Mouse (Mus musculus) B cell, adult 62 days (primary cell): ENCODE measurements around the gene Ankrd31. TPM values are rescaled to one million over a fixed set of nuclear protein-coding genes. Genes with fewer than 3 reads are reported as not detected.

Experiments
- total RNA-seq: library from RNA; stranded (reverse); gene quantifications from 4 replicates; pipeline ENCODE4 v1.2.4, GENCODE M21; 2023

Ankrd31 gene
- total RNA-seq: not detected in 4 replicates

GRCm38 (mm10) chr13:96748109-96748845 is at the start of gene Ankrd31:
Gene Ankrd31, plus strand, starts transcription at chr13:96748272.

GRCm38 (mm10) chr13:96923999-96924961 is 176.2 kb downstream of the Ankrd31 start, which contains the start of gene Gcnt4:
Gene Gcnt4, plus strand, starts transcription at chr13:96924689.

Other genes starting within 250 kb of the Ankrd31 start
- 10.2 to 13.5 TPM (median 13.0 TPM) in 4 replicates for gene Polk, start 205.7 kb upstream of the Ankrd31 start, total RNA-seq
- gene Col4a3bp, start 205.7 kb upstream of the Ankrd31 start, total RNA-seq: 71.9 to 80.3 TPM (median 75.5 TPM) in 4 replicates
- 112 to 139 TPM (median 120 TPM) in 4 replicates for gene Hmgcr, start 77.3 kb upstream of the Ankrd31 start, total RNA-seq
- not detected in 4 replicates for gene Gcnt4, start 176.4 kb downstream of the Ankrd31 start, total RNA-seq